Mouse (Mus musculus): Measurements from ENCODE around the gene Klc1. TPM values are rescaled to one million over a fixed set of nuclear protein-coding genes. Genes with fewer than 3 reads are reported as not detected.
A peak's percentile ranks its signal among the peaks of the same experiment; 100 is the strongest.
"Not testable (repeated sequence)": the region's sequence is repeated elsewhere in the genome, so short reads cannot be mapped to it uniquely, and the experiment has no call there.

Gene Klc1
- 39.2 and 98.8 TPM in 2 replicates for total RNA-seq (2017)

GRCm38 (mm10) chr12:111758381-111759175 lies at the start of gene Klc1:
TSS of gene Klc1 (plus strand) at chr12:111758849.
- ATAC-seq (replicated peaks; ENCODE audit: low read depth, poor library complexity, severe bottlenecking): peak; percentile 38

- no peak for ATAC-seq (replicated peaks; ENCODE audit: low read depth, poor library complexity, severe bottlenecking)
Observed at GRCm38 (mm10) chr12:111710091-111710490, 48.6 kb upstream of the Klc1 start.

- no peak for ATAC-seq (replicated peaks; ENCODE audit: low read depth, poor library complexity, severe bottlenecking)
Observed at GRCm38 (mm10) chr12:111712476-111712875, 46.2 kb upstream of the Klc1 start.

DNA sequence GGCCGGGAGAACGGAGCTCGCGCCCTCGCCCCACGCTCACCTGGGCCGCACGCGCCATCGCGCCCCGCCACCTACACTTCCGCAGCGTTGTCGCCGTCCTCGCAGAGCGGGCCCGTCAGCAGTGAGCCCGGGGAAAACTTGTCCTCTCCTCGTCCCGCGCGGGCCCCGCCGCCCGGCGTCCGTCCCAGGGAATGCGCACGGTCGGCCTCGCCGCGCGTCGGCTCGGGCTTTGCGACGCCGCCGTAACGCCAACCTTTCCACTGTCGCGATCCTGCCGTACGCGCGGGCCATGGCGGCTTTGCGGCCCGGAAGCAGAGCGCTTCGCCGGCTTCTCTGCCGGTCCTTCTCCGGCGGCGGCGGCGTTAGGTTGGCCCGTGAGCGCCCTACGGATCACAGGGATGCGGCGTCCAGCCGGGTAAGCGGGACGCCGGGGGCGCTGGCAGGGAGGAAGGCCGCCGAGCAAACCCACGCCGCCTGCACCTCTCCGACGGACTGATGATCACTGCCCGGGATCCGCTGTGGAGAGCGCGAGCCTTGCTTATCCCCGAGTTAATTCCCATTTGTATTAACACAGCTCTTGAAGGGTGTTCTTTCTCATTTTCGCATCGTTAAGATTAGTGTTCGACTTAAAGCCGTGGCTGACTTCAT lies 45.5 kb upstream of the Klc1 start, which contains the start of the genes Bag5 and Apopt1:
Bag5 (minus strand) TSS at position 254 of the 648 bp plus-strand sequence.
Apopt1 (plus strand) TSS at position 258 of the 648 bp plus-strand sequence.
- peak; percentile 94 for ATAC-seq (replicated peaks; ENCODE audit: low read depth, poor library complexity, severe bottlenecking)

DNA sequence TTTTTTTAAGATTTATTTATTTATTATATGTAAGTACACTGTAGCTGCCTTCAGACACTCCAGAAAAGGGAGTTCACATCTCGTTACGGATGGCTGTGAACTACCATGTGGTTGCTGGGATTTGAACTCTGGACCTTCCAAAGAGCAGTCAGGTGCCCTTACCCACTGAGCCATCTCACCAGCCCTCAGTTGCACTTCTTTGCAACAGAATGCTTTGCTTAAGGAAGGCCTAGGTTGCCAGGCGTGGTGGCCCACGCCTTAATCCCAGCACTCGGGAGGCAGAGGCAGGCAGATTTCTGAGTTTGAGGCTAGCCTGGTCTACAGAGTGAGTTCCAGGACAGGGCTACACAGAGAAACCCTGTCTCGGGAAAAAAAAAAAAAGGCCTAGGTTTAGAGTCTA lies 44.8 kb upstream of the Klc1 start:
- ATAC-seq (replicated peaks; ENCODE audit: low read depth, poor library complexity, severe bottlenecking): not testable (repeated sequence)

GRCm38 (mm10) chr12:111716505-111716904 lies 42.1 kb upstream of the Klc1 start:
- no peak for ATAC-seq (replicated peaks; ENCODE audit: low read depth, poor library complexity, severe bottlenecking)

DNA sequence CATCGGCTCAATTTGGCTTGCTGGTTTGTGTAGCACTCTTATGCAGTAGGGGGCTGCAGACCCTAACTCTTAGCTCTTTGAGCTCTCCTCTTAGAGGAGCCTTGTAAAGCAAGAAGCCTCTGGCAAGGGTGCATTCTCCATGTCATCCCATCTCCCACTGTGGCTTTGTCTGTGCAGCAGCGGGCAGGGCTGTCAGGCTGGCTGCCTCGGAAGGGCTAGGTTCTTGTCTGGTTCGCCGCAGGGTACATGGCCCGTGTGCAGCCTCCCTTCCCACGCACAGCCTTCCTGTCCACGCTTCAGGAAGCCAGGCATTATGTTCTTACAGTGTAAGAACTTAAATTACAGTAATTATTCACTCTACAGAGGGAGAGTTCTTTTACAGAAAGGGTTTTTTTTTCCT lies 40.0 kb upstream of the Klc1 start:
- no peak for ATAC-seq (replicated peaks; ENCODE audit: low read depth, poor library complexity, severe bottlenecking)

DNA sequence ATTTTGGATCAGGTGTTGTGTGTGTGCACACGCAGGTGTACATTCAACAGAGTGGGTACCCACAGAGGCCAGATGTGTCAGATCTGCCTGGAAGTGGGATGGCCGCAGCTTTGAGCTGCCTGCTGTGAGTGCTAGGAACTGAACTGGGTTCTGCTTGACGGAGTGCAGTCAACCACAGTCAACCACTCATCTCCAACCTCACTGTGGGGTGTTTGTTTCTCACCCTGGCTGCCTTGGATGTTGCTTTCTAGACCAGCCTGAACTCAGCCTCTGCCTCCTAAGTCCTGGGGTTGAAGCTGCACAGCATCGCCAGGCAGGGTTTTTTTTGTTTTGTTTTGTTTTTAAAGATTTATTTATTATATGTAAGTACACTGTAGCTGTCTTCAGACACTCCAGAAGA lies 38.4 kb upstream of the Klc1 start:
- no peak for ATAC-seq (replicated peaks; ENCODE audit: low read depth, poor library complexity, severe bottlenecking)

DNA sequence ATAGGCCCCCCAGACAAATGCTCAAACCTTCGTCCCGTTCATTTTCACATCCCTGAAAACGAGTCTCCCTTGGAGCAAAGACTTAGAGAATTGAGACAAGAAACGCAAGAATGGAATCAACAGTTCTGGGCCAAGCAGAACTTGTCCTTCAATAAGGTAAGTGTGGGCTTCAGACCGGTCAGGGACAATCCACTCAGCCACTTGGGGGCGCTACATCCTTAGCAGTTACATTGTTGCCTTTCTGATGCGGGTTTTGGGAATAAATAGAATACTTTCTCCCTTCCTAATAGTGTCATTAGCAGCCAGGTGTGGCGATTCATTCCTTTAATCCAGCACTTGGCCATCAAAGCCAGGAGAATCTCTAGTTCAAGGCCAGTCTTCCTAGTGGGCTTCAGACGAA lies 36.0 kb upstream of the Klc1 start:
- ATAC-seq (replicated peaks; ENCODE audit: low read depth, poor library complexity, severe bottlenecking): 0 out of 2 replicates have a peak, but pooled peaks have one; percentile 36

GRCm38 (mm10) chr12:111724638-111725337 lies 33.9 kb upstream of the Klc1 start:
- no peak for ATAC-seq (replicated peaks; ENCODE audit: low read depth, poor library complexity, severe bottlenecking)

DNA sequence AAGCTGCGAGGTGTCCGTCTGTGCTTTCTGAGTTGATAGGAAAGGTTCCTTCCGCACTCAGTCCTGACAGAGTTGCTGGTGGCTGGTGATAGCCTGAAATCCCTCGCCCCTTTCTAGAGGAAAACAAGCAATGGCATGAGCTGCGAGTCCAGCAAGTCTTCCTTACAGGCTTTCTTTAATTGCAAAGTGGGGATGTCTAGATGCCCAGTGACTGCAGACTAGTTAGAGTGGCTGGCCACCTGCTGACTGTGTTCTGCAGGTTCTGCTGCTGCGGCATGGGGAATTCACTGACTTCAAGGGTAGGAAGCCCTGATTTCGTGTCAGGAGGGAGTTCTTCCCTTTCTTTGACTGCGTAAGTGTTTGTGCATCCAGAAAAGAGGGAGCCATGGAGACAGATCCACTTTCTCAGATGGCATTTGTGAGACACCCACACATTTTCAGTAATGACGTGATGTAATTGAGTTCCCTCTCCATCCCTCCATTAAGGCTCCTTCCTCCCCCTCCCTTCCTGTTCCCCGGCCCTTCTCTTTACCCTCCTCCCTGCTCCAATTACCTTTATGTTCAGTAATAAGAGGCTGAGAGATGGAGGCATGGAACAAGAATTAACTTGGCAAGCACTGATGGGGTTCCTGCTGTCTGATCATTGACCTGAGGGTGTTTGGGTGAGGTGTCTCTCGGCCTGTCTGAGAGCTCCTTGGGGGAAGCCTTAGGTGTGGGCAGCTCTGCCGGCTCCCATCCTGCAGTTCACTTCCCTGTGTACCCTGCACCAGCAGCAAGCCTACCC lies 33.1 kb upstream of the Klc1 start:
- ATAC-seq (replicated peaks; ENCODE audit: low read depth, poor library complexity, severe bottlenecking): no peak

DNA sequence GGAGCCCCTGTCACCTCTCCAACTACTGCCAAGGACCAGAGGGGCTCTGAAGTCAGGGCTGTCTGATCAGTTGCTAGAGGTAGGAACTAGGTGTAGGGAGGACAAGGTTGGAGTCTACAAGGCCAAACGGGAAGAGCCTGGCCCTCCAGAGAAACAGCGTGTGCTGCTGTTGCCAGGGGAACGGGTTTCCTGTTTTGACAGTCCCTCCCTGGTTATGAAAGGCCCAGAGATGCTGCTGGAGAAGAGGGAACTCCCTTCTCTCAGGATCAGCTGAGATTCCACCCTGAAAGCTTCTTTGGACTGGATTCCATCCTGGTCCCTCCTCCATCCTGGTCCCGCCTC lies 32.6 kb upstream of the Klc1 start:
- peak; percentile 66 for ATAC-seq (replicated peaks; ENCODE audit: low read depth, poor library complexity, severe bottlenecking)

DNA sequence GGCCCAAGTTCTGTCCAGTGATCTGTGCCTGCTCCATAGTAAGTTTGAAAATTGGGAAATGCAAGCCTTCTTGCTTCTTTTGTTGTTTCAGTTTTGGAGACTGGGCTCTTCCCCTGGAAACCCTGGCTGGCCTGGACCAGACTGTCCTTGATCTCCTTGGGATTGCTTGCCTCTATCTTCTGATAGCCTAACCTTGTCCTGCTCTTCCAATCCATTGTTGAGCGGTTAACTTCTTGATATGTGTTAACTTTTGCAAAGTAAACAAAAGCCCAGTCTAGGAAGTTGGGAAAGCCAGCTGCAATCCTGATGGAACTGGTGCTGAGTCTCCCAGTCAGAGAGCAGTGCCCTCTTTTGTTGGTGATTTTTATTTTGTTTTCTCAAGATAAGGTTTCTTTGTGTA lies 30.7 kb upstream of the Klc1 start:
- no peak for ATAC-seq (replicated peaks; ENCODE audit: low read depth, poor library complexity, severe bottlenecking)

GRCm38 (mm10) chr12:111731822-111732807 lies 26.5 kb upstream of the Klc1 start:
- ATAC-seq (replicated peaks; ENCODE audit: low read depth, poor library complexity, severe bottlenecking): peak; percentile 99

GRCm38 (mm10) chr12:111732921-111733320 lies 25.7 kb upstream of the Klc1 start:
- ATAC-seq (replicated peaks; ENCODE audit: low read depth, poor library complexity, severe bottlenecking): no peak; the same call in 1 of the 2 replicates

DNA sequence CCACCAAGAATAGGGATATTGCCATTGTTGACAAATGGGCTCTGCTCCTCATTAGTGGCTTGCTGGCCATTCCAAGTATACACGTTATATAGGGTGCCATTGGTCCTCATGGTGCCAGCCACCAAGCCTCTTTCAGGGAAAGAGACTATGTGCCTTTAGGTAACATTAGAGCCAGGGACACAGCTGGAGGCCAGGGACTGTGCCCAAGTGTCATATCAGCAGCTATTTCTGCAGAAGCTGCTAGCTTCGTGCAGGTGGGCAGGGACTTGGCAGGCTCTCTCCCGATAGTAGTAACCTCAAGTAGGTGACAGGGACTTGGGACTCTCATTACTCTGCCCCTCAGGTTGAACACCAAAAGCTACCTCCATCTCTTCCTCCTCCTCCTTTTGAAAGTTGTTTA lies 23.7 kb upstream of the Klc1 start:
- no peak for ATAC-seq (replicated peaks; ENCODE audit: low read depth, poor library complexity, severe bottlenecking)

- ATAC-seq (replicated peaks; ENCODE audit: low read depth, poor library complexity, severe bottlenecking): not testable (repeated sequence)
Observed at GRCm38 (mm10) chr12:111736676-111737075, 22.0 kb upstream of the Klc1 start.

GRCm38 (mm10) chr12:111737370-111737769 lies 21.3 kb upstream of the Klc1 start:
- no peak for ATAC-seq (replicated peaks; ENCODE audit: low read depth, poor library complexity, severe bottlenecking)

DNA sequence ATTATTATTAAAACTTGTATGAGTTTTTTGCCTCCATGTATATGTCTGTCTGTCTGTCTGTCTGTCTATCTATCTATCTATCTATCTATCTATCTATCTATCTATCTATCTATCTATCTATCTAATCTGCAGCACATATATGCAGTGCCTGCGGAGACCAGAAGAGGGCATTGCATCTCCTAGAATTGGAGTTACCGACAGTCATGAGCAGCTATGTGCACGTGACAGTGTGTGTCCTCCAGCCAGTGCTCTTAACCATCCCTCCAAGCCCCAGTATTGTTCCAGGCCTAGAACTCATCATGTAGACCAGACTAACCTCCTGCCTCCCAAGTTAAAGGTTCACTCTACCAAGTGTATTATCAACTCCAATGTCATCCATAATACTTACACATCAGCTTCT lies 19.9 kb upstream of the Klc1 start:
- ATAC-seq (replicated peaks; ENCODE audit: low read depth, poor library complexity, severe bottlenecking): peak; percentile 58; the same call in 1 of the 2 replicates

All from common myeloid progenitor, adult 5-6 weeks (primary cell).